Mouse (Mus musculus): ENCODE measurements around the gene Klk1b26. TPM values are rescaled to one million over a fixed set of nuclear protein-coding genes. Genes with fewer than 3 reads are reported as not detected.
"Not testable (repeated sequence)": the region's sequence is repeated elsewhere in the genome, so short reads cannot be mapped to it uniquely, and the experiment has no call there.

Gene Klk1b26
- polyA plus RNA-seq, 1 experiment from 2014 or later, result not detected

GRCm38 (mm10) chr7:44014666-44015065, 2.7 kb downstream of the Klk1b26 start:
- not testable (repeated sequence) for H3K36me3 ChIP-seq (ENCODE audit: control insufficient read depth, insufficient read depth, low read length); H3K9ac ChIP-seq (replicated peaks; ENCODE audit: low read length); H3K4me2 ChIP-seq (ENCODE audit: low read length); ATAC-seq (ENCODE audit: low FRiP score, low TSS enrichment); H3K4me1 ChIP-seq (ENCODE audit: control insufficient read depth, insufficient read depth, low read length); H3K4me3 ChIP-seq (replicated peaks; ENCODE audit: low read depth, low read length); H3K27ac ChIP-seq (replicated peaks; ENCODE audit: low read depth, low read length); DNase-seq; H3K9me3 ChIP-seq (ENCODE audit: control insufficient read depth, low read length); H3K27me3 ChIP-seq (ENCODE audit: control insufficient read depth, insufficient read depth, low read length)
- 84% methylated on average over 6 of the region's 6 CpGs for WGBS

GRCm38 (mm10) chr7:44015071-44015470, 3.1 kb downstream of the Klk1b26 start:
- no peak for ATAC-seq (ENCODE audit: low FRiP score, low TSS enrichment)
- Histone ChIP-seq H3K9me3 (ENCODE audit: control insufficient read depth, low read length) (no peaks in the 10 kb centered on the region), H3K27me3 (ENCODE audit: control insufficient read depth, insufficient read depth, low read length) (no peaks in the 10 kb centered on the region), H3K9ac (replicated peaks; ENCODE audit: low read length) (no peak overlapping the region), H3K4me3 (replicated peaks; ENCODE audit: low read depth, low read length) (no peak overlapping the region), H3K36me3 (ENCODE audit: control insufficient read depth, insufficient read depth, low read length) (no peaks in the 10 kb centered on the region), H3K27ac (replicated peaks; ENCODE audit: low read depth, low read length) (no peak overlapping the region), H3K4me1 (ENCODE audit: control insufficient read depth, insufficient read depth, low read length) (no peaks in the 10 kb centered on the region), H3K4me2 (ENCODE audit: low read length) (no peak overlapping the region)
- no peak for DNase-seq
- 90% methylated on average over 5 of the region's 5 CpGs for WGBS

- WGBS, result 73% methylated on average over 3 of the region's 3 CpGs
- H3K27ac ChIP-seq (replicated peaks; ENCODE audit: low read depth, low read length); H3K9ac ChIP-seq (replicated peaks; ENCODE audit: low read length); H3K4me3 ChIP-seq (replicated peaks; ENCODE audit: low read depth, low read length); H3K4me1 ChIP-seq (ENCODE audit: control insufficient read depth, insufficient read depth, low read length); DNase-seq; H3K9me3 ChIP-seq (ENCODE audit: control insufficient read depth, low read length); H3K4me2 ChIP-seq (ENCODE audit: low read length); H3K36me3 ChIP-seq (ENCODE audit: control insufficient read depth, insufficient read depth, low read length); H3K27me3 ChIP-seq (ENCODE audit: control insufficient read depth, insufficient read depth, low read length); ATAC-seq (ENCODE audit: low FRiP score, low TSS enrichment): not testable (repeated sequence)
Observed at GRCm38 (mm10) chr7:44051990-44052389, 40.0 kb downstream of the Klk1b26 start, which contains the start of gene Klk1b27. Klk1b27 (plus strand) TSS chr7:44052290.

Other genes with a start within 250 kb of the Klk1b26 start
- not detected in 2 replicates for gene Klk12, start 243.3 kb upstream of the Klk1b26 start, polyA plus RNA-seq (2014; fragmentation: Nextera tagmentation; extraction: Ambion mirVana)
- not detected in 2 replicates for gene Klk11, start 237.6 kb upstream of the Klk1b26 start, polyA plus RNA-seq (2014; fragmentation: Nextera tagmentation; extraction: Ambion mirVana)
- gene Klk10, start 231.1 kb upstream of the Klk1b26 start, polyA plus RNA-seq (2014; fragmentation: Nextera tagmentation; extraction: Ambion mirVana), result not detected in 2 replicates
- not detected in 2 replicates for gene Klk9, start 220.3 kb upstream of the Klk1b26 start, polyA plus RNA-seq (2014; fragmentation: Nextera tagmentation; extraction: Ambion mirVana)
- 6.2 and 6.7 TPM in 2 replicates for gene Klk8, start 214.6 kb upstream of the Klk1b26 start, polyA plus RNA-seq (2014; fragmentation: Nextera tagmentation; extraction: Ambion mirVana)
- not detected in 2 replicates for gene Klk7, start 200.9 kb upstream of the Klk1b26 start, polyA plus RNA-seq (2014; fragmentation: Nextera tagmentation; extraction: Ambion mirVana)
- gene Klk6, start 187.7 kb upstream of the Klk1b26 start, polyA plus RNA-seq (2014; fragmentation: Nextera tagmentation; extraction: Ambion mirVana), result not detected in 2 replicates
- gene Klk5, start 170.2 kb upstream of the Klk1b26 start, polyA plus RNA-seq (2014; fragmentation: Nextera tagmentation; extraction: Ambion mirVana), result not detected in 2 replicates
- gene Klk4, start 131.0 kb upstream of the Klk1b26 start, polyA plus RNA-seq (2014; fragmentation: Nextera tagmentation; extraction: Ambion mirVana), result not detected in 2 replicates
- not detected in 2 replicates for gene Klk15, start 78.4 kb upstream of the Klk1b26 start, polyA plus RNA-seq (2014; fragmentation: Nextera tagmentation; extraction: Ambion mirVana)
- gene Klk1b8, start 61.5 kb upstream of the Klk1b26 start, polyA plus RNA-seq (2014; fragmentation: Nextera tagmentation; extraction: Ambion mirVana), result not detected in 2 replicates
- gene Klk1b1, start 45.4 kb upstream of the Klk1b26 start, polyA plus RNA-seq (2014; fragmentation: Nextera tagmentation; extraction: Ambion mirVana), result not detected in 2 replicates
- gene Klk1b9, start 36.1 kb upstream of the Klk1b26 start, polyA plus RNA-seq (2014; fragmentation: Nextera tagmentation; extraction: Ambion mirVana), result not detected in 2 replicates
- not detected in 2 replicates for gene Klk1b11, start 16.3 kb upstream of the Klk1b26 start, polyA plus RNA-seq (2014; fragmentation: Nextera tagmentation; extraction: Ambion mirVana)
- not detected in 2 replicates for gene Klk1b27, start 40.1 kb downstream of the Klk1b26 start, polyA plus RNA-seq (2014; fragmentation: Nextera tagmentation; extraction: Ambion mirVana)
- not detected in 2 replicates for gene Klk1b21, start 90.2 kb downstream of the Klk1b26 start, polyA plus RNA-seq (2014; fragmentation: Nextera tagmentation; extraction: Ambion mirVana)
- gene Klk1b22, start 100.5 kb downstream of the Klk1b26 start, polyA plus RNA-seq (2014; fragmentation: Nextera tagmentation; extraction: Ambion mirVana), result not detected in 2 replicates
- gene Klk1b16, start 124.6 kb downstream of the Klk1b26 start, polyA plus RNA-seq (2014; fragmentation: Nextera tagmentation; extraction: Ambion mirVana), result not detected in 2 replicates
- gene Klk1b24, start 176.1 kb downstream of the Klk1b26 start, polyA plus RNA-seq (2014; fragmentation: Nextera tagmentation; extraction: Ambion mirVana), result not detected in 2 replicates
- not detected in 2 replicates for gene Klk1b3, start 186.0 kb downstream of the Klk1b26 start, polyA plus RNA-seq (2014; fragmentation: Nextera tagmentation; extraction: Ambion mirVana)
- not detected in 2 replicates for gene Klk1b4, start 195.3 kb downstream of the Klk1b26 start, polyA plus RNA-seq (2014; fragmentation: Nextera tagmentation; extraction: Ambion mirVana)
- not detected in 2 replicates for gene Klk1b5, start 203.8 kb downstream of the Klk1b26 start, polyA plus RNA-seq (2014; fragmentation: Nextera tagmentation; extraction: Ambion mirVana)
- gene Klk1, start 213.2 kb downstream of the Klk1b26 start, polyA plus RNA-seq (2014; fragmentation: Nextera tagmentation; extraction: Ambion mirVana), result not detected in 2 replicates
- gene Gm36864, start 224.0 kb downstream of the Klk1b26 start, polyA plus RNA-seq (2014; fragmentation: Nextera tagmentation; extraction: Ambion mirVana), result not detected in 2 replicates
- gene 1700028J19Rik, start 234.5 kb downstream of the Klk1b26 start, polyA plus RNA-seq (2014; fragmentation: Nextera tagmentation; extraction: Ambion mirVana), result 1.3 and 1.8 TPM in 2 replicates
- gene 2410002F23Rik, start 234.6 kb downstream of the Klk1b26 start, polyA plus RNA-seq (2014; fragmentation: Nextera tagmentation; extraction: Ambion mirVana), result 199 and 211 TPM in 2 replicates
- not detected in 2 replicates for gene Acp4, start 245.2 kb downstream of the Klk1b26 start, polyA plus RNA-seq (2014; fragmentation: Nextera tagmentation; extraction: Ambion mirVana)
- 1.8 TPM in 1 of 2 replicates, not detected in the other for gene Gm15517, start 249.3 kb downstream of the Klk1b26 start, polyA plus RNA-seq (2014; fragmentation: Nextera tagmentation; extraction: Ambion mirVana)

Measured in midbrain, embryonic 14.5 days (tissue).